Mouse (Mus musculus) MEL (cell line): ENCODE data around the gene Krt28. TPM values are rescaled to one million over a fixed set of nuclear protein-coding genes. Genes with fewer than 3 reads are reported as not detected.

Experiments used
- DNase-seq: peaks from one replicate; pipeline ENCODE4 v3.0.0; 2011; ENCODE audit warnings: low read depth, low spot score
- H3K27ac ChIP-seq: 2 replicates; pipeline ENCODE4 v1.5.1; 2012; ENCODE audit warnings: low read depth, mild to moderate bottlenecking, control low read depth, low read length, moderate library complexity; ENCODE audit not compliant: control insufficient read depth
- H3K27me3 ChIP-seq, 2 experiments: fragments of 150-350 bp in 1 of 2; sonication (generic) in 1 of 2; 2 replicates each; pipeline ENCODE4 v1.6.1; 2012; ENCODE audit warnings: low read length in 2 of 2, mild to moderate bottlenecking in 2 of 2, improper control_type of control experiment in 1 of 2, moderate library complexity in 1 of 2; ENCODE audit not compliant: insufficient read depth in 2 of 2, control insufficient read depth in 1 of 2
- H3K36me3 ChIP-seq, 2 experiments: 2 replicates each; pipeline ENCODE4 v1.6.1; 2012 to 2014; ENCODE audit warnings: low read length in 2 of 2, improper control_type of control experiment in 1 of 2, inconsistent platforms in 1 of 2, mild to moderate bottlenecking in 1 of 2; ENCODE audit not compliant: insufficient read depth in 2 of 2, control insufficient read depth in 1 of 2
- H3K4me1 ChIP-seq, 2 experiments: fragments of 150-350 bp in 1 of 2; sonication (generic) in 1 of 2; 2 replicates each; pipeline ENCODE4 v1.6.1; 2012; ENCODE audit warnings: low read length in 2 of 2, improper control_type of control experiment in 1 of 2, mild to moderate bottlenecking in 1 of 2; ENCODE audit not compliant: insufficient read depth in 2 of 2, control insufficient read depth in 1 of 2
- H3K4me3 ChIP-seq, 2 experiments: fragments of 150-350 bp in 1 of 2; sonication (generic) in 1 of 2; 2 replicates each; pipeline ENCODE4 v1.5.1; 2012; ENCODE audit warnings: low read depth in 2 of 2, low read length in 2 of 2, mild to moderate bottlenecking in 2 of 2, moderate library complexity in 2 of 2, control low read depth in 1 of 2, improper control_type of control experiment in 1 of 2; ENCODE audit not compliant: control insufficient read depth in 1 of 2, insufficient read depth in 1 of 2
- H3K79me2 ChIP-seq: 2 replicates; pipeline ENCODE4 v1.6.1; 2012; ENCODE audit warnings: mild to moderate bottlenecking, low read length, moderate library complexity; ENCODE audit not compliant: control insufficient read depth, poor library complexity, insufficient read depth
- H3K9ac ChIP-seq: 2 replicates; pipeline ENCODE4 v1.6.1; 2012; ENCODE audit warnings: low read depth, mild to moderate bottlenecking, control low read depth, low read length, moderate library complexity; ENCODE audit not compliant: control insufficient read depth, poor library complexity, severe bottlenecking
- H3K9me3 ChIP-seq: fragments of 150-350 bp; sonication (generic); replicated peaks from 2 replicates; pipeline ENCODE4 v1.6.1; 2012; ENCODE audit warnings: mild to moderate bottlenecking, low read length, improper control_type of control experiment, moderate library complexity; ENCODE audit not compliant: insufficient read depth
- CHD1 ChIP-seq: IDR thresholded peaks from 2 replicates; pipeline ENCODE4 v1.6.1; 2012; ENCODE audit warnings: low read depth, mild to moderate bottlenecking, inconsistent platforms, low read length, improper control_type of control experiment
- CHD2 ChIP-seq: IDR thresholded peaks from 2 replicates; pipeline ENCODE4 v1.6.1; 2011; ENCODE audit warnings: low read length, improper control_type of control experiment
- E2F4 ChIP-seq: IDR thresholded peaks from 2 replicates; pipeline ENCODE4 v1.6.1; 2011; ENCODE audit warnings: low read depth, low read length, improper control_type of control experiment, borderline replicate concordance
- EP300 ChIP-seq, 2 experiments: IDR thresholded peaks; 2 replicates each; pipeline ENCODE4 v1.6.1; 2011; ENCODE audit warnings: improper control_type of control experiment in 2 of 2, low read length in 2 of 2, low read depth in 1 of 2, mild to moderate bottlenecking in 1 of 2
- ETS1 ChIP-seq: IDR thresholded peaks from 2 replicates; pipeline ENCODE4 v1.6.1; 2012; ENCODE audit warnings: low read depth, mild to moderate bottlenecking, inconsistent platforms, low read length, improper control_type of control experiment, moderate library complexity
- GATA1 ChIP-seq: IDR thresholded peaks from 2 replicates; pipeline ENCODE4 v1.6.1; 2011; ENCODE audit warnings: low read depth, low read length, improper control_type of control experiment
- HCFC1 ChIP-seq: IDR thresholded peaks from 2 replicates; pipeline ENCODE4 v1.6.1; 2012; ENCODE audit warnings: low read depth, mild to moderate bottlenecking, inconsistent platforms, low read length, improper control_type of control experiment, moderate library complexity
- KAT2A ChIP-seq: conservative IDR thresholded peaks from 2 replicates; pipeline ENCODE4 v1.6.1; 2012; ENCODE audit warnings: low read depth, low read length, improper control_type of control experiment, inconsistent platforms
- MAFK ChIP-seq: IDR thresholded peaks from 2 replicates; pipeline ENCODE4 v1.6.1; 2011; ENCODE audit warnings: low read depth, mild to moderate bottlenecking, low read length, improper control_type of control experiment, borderline replicate concordance
- MEF2A ChIP-seq: IDR thresholded peaks from 2 replicates; pipeline ENCODE4 v1.6.1; 2014; ENCODE audit warnings: low read depth, mild to moderate bottlenecking, inconsistent platforms, low read length, improper control_type of control experiment; ENCODE audit not compliant: poor library complexity, insufficient replicate concordance, severe bottlenecking; ENCODE audit errors: extremely low read depth
- MXI1 ChIP-seq: IDR thresholded peaks from 2 replicates; pipeline ENCODE4 v1.6.1; 2011; ENCODE audit warnings: mild to moderate bottlenecking, low read depth, low read length, improper control_type of control experiment
- MYB ChIP-seq: IDR thresholded peaks from 2 replicates; pipeline ENCODE4 v1.6.1; 2011; ENCODE audit warnings: mild to moderate bottlenecking, low read depth, low read length, improper control_type of control experiment
- POLR2AphosphoS2 ChIP-seq: IDR thresholded peaks from 2 replicates; pipeline ENCODE4 v1.6.1; 2011; ENCODE audit warnings: low read length, improper control_type of control experiment
- SMC3 ChIP-seq: IDR thresholded peaks from 2 replicates; pipeline ENCODE4 v1.6.1; 2011; ENCODE audit warnings: low read depth, low read length, improper control_type of control experiment
- TBP ChIP-seq: IDR thresholded peaks from 2 replicates; pipeline ENCODE4 v1.8.0; 2011; ENCODE audit warnings: low read depth, low read length, improper control_type of control experiment
- TCF12 ChIP-seq: IDR thresholded peaks from 2 replicates; pipeline ENCODE4 v1.6.1; 2014; ENCODE audit warnings: low read depth, mild to moderate bottlenecking, inconsistent platforms, low read length, improper control_type of control experiment, moderate library complexity
- USF2 ChIP-seq, 2 experiments: IDR thresholded peaks; 2 replicates each; pipeline ENCODE4 v1.6.1; 2011 to 2012; ENCODE audit warnings: improper control_type of control experiment in 2 of 2, low read length in 2 of 2, borderline replicate concordance in 1 of 2, inconsistent platforms in 1 of 2, low read depth in 1 of 2, mild to moderate bottlenecking in 1 of 2; ENCODE audit not compliant: insufficient read depth in 1 of 2
- ZC3H11A ChIP-seq: IDR thresholded peaks from 2 replicates; pipeline ENCODE4 v1.6.1; 2012; ENCODE audit warnings: low read depth, mild to moderate bottlenecking, inconsistent platforms, low read length, improper control_type of control experiment
- ZKSCAN1 ChIP-seq: IDR thresholded peaks from 2 replicates; pipeline ENCODE4 v1.6.1; 2012; ENCODE audit warnings: low read depth, mild to moderate bottlenecking, inconsistent platforms, low read length, improper control_type of control experiment, moderate library complexity
- ZMIZ1 ChIP-seq: IDR thresholded peaks from 2 replicates; pipeline ENCODE4 v1.6.1; 2012; ENCODE audit warnings: low read depth, mild to moderate bottlenecking, inconsistent platforms, low read length, improper control_type of control experiment, moderate library complexity
- polyA plus RNA-seq, 2 experiments: library from polyadenylated mRNA; stranded (reverse) in 1 of 2; unstranded in 1 of 2; fragments of >175 nt in 1 of 2; fragments of >200 nt in 1 of 2; gene quantifications; 2 replicates each; pipeline versions ENCODE4 v1.2.1 to v1.2.4; 2012; ENCODE audit warnings: low replicate concordance in 2 of 2, low read depth in 1 of 2; ENCODE audit not compliant: insufficient read length in 2 of 2, insufficient read depth in 1 of 2, missing spikeins in 1 of 2
- total RNA-seq: library from RNA; depleted of rRNA; stranded (reverse); fragments of 300-350 nt; gene quantifications from 2 replicates; pipeline ENCODE4 v1.2.3, GENCODE M21; 2012

Krt28 gene
- total and polyA plus RNA-seq, 3 experiments, result not detected

- H3K4me3 ChIP-seq, result no peak overlapping the region
- H3K36me3 ChIP-seq, result no peaks in the 10 kb centered on the region
- H3K27me3 ChIP-seq, result peaks cover 12 to 14% of the 10 kb centered on the region in 2 experiments
- H3K9ac ChIP-seq, result no peak overlapping the region
- no peak for DNase-seq
- no peak overlapping the region for H3K27ac ChIP-seq
- H3K79me2 ChIP-seq, result no peaks in the 10 kb centered on the region
- no peak for TF ChIP-seq CHD1
- no peak for TF ChIP-seq POLR2AphosphoS2
- no peak for TF ChIP-seq GATA1
- no peak for TF ChIP-seq ETS1
- TF ChIP-seq TBP, result no peak
- TF ChIP-seq E2F4, result no peak
- TF ChIP-seq, all 39 proteins: peak for 0
- no peaks in the 10 kb centered on the region for H3K4me1 ChIP-seq
- no peaks in the 10 kb centered on the region for H3K9me3 ChIP-seq
These were observed 16.2 kb upstream of the Krt28 start for GRCm38 (mm10) chr11:99390866-99391265.

GRCm38 (mm10) chr11:99389264-99389663, 14.6 kb upstream of the Krt28 start, which contains the start of gene Krt10:
Gene Krt10, minus strand, starts transcription at chr11:99389364.
- DNase-seq, result no peak
- no peaks in the 10 kb centered on the region for H3K4me1 ChIP-seq
- H3K36me3 ChIP-seq, result no peaks in the 10 kb centered on the region
- peaks cover 12 to 15% of the 10 kb centered on the region in 2 experiments for H3K27me3 ChIP-seq
- TF ChIP-seq CHD1 (no peak), POLR2AphosphoS2 (no peak), USF2 (IDR thresholded peaks at IDR 0.05; ENCODE audit: borderline replicate concordance in 1 of 2, insufficient read depth in 1 of 2, low read depth in 1 of 2, low read length in 2 of 2) (no peak), TBP (no peak), EP300 (IDR thresholded peaks at IDR 0.05; ENCODE audit: low read depth in 1 of 2, low read length in 2 of 2) (no peak), ZC3H11A (no peak), SMC3 (no peak), ZKSCAN1 (no peak), MXI1 (no peak), ETS1 (no peak), ZMIZ1 (no peak), CHD2 (no peak), TCF12 (no peak), HCFC1 (no peak), MEF2A (no peak), MYB (no peak), MAFK (no peak), KAT2A (no peak)
- H3K9ac ChIP-seq, result no peak within 1 kb of the TSS
- no peak within 1 kb of the TSS for H3K4me3 ChIP-seq
- no peak within 1 kb of the TSS for H3K27ac ChIP-seq
- no peaks in the 10 kb centered on the region for H3K9me3 ChIP-seq
- no peaks in the 10 kb centered on the region for H3K79me2 ChIP-seq
